Mouse (Mus musculus) spleen, postnatal 10 days (tissue): Measurements from ENCODE around the gene Fdxacb1.

Source experiments
- DNase-seq, 2 experiments: peaks; one replicate each; pipeline ENCODE4 v3.0.0; 2021 to 2022; ENCODE audit warnings: low spot score in 2 of 2

Fdxacb1 gene

GRCm38 (mm10) chr9:50746214-50746677, 21.8 kb upstream of the Fdxacb1 start, which contains the start of gene 2310030G06Rik:
Gene 2310030G06Rik, minus strand, starts transcription at chr9:50746536.
- DNase-seq = no peak

DNA sequence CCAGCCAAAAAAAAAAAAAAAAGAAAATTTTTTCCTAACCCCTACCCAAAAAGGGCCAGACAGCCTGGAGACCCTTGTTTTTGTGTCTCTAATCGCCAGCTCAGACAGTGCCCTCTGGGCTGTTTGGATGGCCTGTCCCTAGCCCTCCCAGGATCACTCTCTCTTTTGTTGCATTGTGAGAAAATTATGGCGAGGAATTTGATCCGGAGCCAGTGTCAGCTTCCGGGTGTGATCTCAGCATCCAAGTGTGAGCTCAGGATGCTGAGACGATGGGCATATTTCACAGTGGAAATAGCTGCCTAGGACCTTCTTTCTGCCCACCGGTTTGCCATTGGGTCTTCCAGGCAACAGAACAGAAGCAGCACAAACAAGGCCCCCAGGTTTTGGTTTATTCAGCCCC, 17.3 kb upstream of the Fdxacb1 start:
- DNase-seq = no peak

DNA sequence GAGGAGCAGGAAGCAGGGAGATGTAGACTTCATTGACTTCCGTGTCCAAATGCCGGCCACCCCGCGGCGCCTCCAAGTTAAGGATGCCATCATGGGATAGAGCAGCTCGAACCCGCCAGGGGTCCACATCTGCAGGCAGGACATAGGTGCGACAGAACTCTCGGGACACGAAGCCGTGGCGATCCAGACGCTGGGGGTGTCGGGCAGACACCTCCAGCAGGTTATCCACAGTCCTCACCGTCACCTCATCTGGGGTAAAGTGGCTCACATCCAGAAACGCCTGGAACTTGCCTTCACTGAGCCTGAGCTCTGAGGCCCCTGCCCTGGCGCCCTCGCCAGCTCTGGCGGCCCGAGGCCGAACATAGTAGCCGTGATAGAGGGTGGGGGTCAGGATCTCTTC, 16.7 kb upstream of the Fdxacb1 start, which contains the start of gene Cryab:
TSS of gene Cryab (plus strand) at position 3 of the 400 bp plus-strand sequence.
- DNase-seq = no peak

- DNase-seq = no peak
These were observed 15.9 kb upstream of the Fdxacb1 start, which contains the start of gene Hspb2 for GRCm38 (mm10) chr9:50752054-50752602. Gene Hspb2, minus strand, starts transcription at chr9:50752354.

- no peak for DNase-seq
These were observed 15.0 kb upstream of the Fdxacb1 start for GRCm38 (mm10) chr9:50752784-50753615.

GRCm38 (mm10) chr9:50753947-50754346, 14.1 kb upstream of the Fdxacb1 start:
- no peak for DNase-seq

DNA sequence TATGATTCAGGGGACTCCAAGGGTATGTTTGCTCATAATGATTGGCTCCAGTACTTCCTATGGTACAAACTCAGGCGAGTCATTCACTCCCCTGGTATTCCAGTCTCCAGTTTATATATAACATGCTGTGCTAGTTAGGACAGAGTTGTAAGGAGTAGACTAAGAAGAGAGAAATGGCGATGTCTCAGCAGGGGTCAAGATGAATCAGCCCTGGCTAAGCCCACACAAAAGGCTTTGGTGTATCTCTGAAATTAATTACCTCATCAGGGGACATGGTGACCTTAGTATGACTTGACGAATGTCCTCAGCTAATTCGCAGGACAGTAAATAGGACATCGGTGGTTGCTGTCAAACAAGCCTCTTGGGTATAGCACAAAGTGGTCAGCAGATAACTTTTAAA, 11.3 kb upstream of the Fdxacb1 start:
- DNase-seq = no peak

GRCm38 (mm10) chr9:50761520-50762243, 6.4 kb upstream of the Fdxacb1 start:
- no peak for DNase-seq

GRCm38 (mm10) chr9:50763331-50763730, 4.7 kb upstream of the Fdxacb1 start:
- DNase-seq = peak in 1 of 2 experiments; percentile 46

- DNase-seq = peak; percentile 24 to 31
These were observed 417 bp upstream of the Fdxacb1 start for GRCm38 (mm10) chr9:50767531-50768106.

GRCm38 (mm10) chr9:50770011-50770410, 2.0 kb downstream of the Fdxacb1 start:
- DNase-seq = no peak

- DNase-seq = no peak
These were observed 6.0 kb downstream of the Fdxacb1 start for GRCm38 (mm10) chr9:50774026-50774462.

GRCm38 (mm10) chr9:50774991-50775612, 7.1 kb downstream of the Fdxacb1 start, which contains the start of the genes Alg9 and 1110032A03Rik:
Gene Alg9, plus strand, starts transcription at chr9:50775019.
Gene 1110032A03Rik, minus strand, starts transcription at chr9:50775520.
- DNase-seq = peak; percentile 94 to 96

DNA sequence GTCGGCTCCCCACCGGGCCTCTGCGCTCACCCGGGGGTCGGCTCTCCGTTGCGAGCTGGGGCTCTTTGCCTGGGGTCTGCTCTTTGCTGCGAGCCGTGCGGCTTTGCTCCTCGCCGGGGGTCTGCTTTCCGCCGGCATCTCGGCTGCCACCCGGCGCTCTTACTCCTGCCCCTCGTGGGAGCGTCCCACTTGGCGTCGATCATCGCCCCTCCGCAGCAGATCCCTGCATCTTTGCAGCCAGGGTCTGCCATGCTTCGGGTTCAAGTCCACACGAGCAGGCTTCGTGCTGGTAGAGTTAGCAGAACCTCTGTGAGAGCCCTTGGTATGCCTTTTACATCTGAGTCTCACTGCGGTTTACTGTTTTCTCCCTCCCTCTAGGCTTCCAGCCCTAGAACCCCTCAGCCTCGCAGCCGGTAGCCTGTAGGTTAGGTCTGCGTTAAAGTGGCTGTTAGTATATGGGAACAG, 7.7 kb downstream of the Fdxacb1 start:
- peak in 1 of 2 experiments; percentile 38 for DNase-seq

DNA sequence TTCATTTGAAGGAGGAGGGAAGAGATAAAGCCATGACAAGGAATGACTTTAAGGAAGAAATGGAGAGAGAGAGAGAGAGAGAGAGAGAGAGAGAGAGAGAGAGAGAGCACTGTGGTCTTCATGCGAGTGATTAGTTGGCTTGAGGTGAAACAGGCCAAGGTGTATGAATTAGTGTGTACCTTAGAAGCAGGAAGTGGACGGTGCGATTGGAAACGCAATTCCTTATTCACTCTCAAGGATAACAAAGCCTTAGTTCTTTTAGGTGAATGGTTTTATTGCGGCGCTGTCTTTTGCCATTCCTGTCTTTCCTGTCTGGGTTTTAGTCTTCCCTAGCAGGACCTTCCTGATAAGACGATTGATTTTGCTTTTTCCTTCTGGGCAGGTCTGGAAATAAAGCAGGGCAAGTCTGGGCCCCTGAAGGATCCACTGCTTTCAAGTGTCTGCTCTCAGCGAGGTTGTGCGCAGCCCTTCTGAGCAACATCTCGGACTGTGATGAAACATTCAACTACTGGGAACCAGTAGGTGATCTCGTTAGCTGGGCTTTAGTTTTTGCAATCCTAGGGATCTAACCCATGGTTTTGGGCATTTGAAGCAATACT, 8.2 kb downstream of the Fdxacb1 start:
- no peak for DNase-seq

DNA sequence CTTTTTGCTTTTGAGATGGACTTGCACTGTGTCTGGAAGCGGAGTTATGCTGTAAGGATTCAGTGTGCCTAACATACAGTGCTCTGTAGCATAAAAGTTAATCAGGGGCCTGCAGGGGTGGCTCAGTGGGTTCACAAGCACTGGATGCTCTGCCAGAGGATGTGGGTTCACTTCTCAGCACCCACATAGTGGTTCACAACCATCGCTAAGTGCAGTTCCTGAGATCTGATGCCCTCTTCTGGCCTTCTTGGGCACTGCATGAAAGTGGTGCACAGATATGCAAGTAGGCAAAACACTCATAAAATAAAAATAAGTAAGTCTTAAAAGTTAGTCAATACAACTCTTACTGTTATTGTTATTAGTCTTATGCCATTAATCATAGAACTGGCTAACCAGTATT, 14.1 kb downstream of the Fdxacb1 start:
- peak; percentile 43 to 75 for DNase-seq

GRCm38 (mm10) chr9:50795266-50795665, 27.2 kb downstream of the Fdxacb1 start:
- DNase-seq = no peak

DNA sequence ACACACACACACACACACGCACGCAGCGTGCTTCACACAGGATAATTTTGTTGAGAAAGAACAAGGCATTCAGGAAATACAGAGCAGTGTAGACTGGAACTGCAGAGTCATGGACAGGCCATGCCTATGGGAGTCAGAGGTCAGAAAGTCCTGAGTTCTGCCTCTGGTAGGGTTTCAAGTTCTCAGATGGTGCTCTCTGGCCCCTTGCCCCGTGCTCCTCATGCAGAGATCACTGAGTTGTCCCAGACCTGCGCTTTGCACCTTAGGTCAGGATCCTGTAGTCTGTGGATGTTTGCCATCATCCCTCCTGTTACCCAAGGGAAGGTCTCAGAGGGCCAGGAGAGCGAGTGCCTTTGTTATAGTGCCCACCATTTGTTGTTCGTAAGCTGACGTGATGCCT, 28.7 kb downstream of the Fdxacb1 start:
- no peak for DNase-seq

GRCm38 (mm10) chr9:50797641-50798040, 29.6 kb downstream of the Fdxacb1 start:
- DNase-seq = no peak

DNA sequence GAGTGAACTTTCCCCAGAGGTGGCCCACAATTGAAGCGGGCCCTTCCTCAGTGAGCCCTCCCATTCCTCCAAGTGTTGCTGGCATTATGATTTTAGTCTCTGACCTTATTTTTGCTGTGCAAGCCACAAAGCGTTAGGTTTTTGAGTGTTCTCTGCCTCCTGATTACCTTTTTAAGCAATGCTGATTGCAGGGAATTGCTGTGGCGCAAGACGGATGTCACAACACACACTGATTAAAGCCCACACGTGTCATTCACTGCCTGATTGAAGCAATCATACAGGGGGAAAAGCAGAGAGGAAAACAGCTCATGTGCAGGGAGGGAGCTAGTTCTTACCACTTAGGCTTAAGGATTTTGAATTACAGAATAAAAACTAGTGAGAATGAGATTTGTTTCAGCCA, 30.3 kb downstream of the Fdxacb1 start:
- no peak for DNase-seq

GRCm38 (mm10) chr9:50800985-50801384, 32.9 kb downstream of the Fdxacb1 start:
- DNase-seq = peak in 1 of 2 experiments; percentile 79
